Mouse (Mus musculus): ENCODE results near the gene Edem2.
"Not testable (repeated sequence)": the region's sequence is repeated elsewhere in the genome, so short reads cannot be mapped to it uniquely, and the experiment has no call there.

Edem2 gene

DNA sequence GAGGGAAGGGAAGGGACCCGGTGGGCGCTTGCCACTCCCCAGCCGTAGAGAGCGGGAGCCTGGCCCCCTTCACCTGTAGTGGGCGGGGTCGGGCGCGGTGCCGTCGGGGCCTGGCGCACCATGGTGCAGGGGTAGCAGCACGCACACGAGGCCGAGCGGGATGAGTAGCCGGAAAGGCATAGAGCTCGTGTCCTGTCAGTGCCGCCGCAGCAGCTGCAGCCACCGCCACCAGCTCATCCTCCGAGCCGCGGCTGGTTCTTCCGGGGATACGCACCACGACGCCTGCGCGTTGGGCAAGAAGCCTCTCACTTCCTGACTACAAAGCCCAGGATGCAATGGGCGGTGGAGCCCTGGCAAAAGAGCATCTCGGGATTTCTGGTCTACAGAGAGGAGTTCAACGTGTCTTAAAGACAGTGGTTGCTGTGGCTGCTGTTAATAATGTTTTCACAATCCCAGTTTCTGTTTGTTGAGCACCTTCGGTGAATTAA lies at the start of gene Edem2:
TSS of gene Edem2 (minus strand) at position 318 of the 488 bp plus-strand sequence.
- DNase-seq, result peak; percentile 97

DNA sequence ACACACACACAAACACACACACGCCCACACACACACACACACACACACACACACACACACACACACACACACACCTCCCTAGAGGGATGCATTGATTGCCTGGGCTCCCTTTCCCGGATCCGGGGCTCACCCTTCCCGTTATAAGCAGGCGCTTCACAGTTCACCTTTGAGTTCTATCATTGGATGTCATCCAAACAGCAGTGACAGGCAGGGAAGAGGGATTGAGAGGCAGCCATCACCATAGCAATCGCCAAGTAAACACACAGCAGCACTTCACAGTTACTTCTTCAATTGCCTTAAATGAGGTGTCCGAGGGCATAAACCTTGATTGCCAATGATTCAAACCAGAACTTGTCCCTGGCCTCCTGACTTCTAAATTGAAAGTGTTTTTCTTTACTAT lies 49.8 kb upstream of the Edem2 start:
- no peak for DNase-seq

DNA sequence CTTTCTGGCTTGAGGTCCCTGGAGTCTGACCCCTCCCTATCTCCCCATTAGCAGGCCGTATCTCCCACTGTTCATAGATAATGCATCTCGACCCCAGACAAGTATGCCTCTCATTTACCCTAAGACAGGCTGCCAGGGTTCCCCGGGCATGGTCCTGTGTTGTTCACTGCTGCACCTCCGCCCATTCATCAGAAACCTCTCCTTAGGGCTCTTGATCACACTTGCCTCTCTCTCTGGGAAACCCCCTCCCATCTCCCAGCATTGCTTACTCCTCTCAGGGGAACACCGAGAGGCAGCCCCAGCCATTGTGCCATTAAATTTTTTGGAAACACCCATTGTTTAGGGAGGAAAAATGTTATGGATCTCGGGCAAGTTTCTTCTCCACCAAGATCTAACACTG lies 48.7 kb upstream of the Edem2 start:
- DNase-seq, result no peak

DNA sequence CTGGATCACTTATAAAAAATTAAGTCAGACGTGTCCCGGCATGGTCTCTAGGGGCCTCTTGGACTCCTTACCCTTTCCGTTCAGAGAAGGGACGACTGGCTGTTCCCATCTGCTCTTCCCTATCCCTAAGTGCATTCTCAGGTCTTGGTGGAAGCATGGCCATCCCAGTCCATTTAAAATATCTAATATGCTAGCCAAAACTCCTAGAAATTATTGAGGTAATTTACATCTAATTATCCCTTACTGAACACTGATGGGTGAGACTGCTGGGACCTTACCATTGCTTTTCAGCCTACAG lies 48.4 kb upstream of the Edem2 start:
- no peak for DNase-seq

DNA sequence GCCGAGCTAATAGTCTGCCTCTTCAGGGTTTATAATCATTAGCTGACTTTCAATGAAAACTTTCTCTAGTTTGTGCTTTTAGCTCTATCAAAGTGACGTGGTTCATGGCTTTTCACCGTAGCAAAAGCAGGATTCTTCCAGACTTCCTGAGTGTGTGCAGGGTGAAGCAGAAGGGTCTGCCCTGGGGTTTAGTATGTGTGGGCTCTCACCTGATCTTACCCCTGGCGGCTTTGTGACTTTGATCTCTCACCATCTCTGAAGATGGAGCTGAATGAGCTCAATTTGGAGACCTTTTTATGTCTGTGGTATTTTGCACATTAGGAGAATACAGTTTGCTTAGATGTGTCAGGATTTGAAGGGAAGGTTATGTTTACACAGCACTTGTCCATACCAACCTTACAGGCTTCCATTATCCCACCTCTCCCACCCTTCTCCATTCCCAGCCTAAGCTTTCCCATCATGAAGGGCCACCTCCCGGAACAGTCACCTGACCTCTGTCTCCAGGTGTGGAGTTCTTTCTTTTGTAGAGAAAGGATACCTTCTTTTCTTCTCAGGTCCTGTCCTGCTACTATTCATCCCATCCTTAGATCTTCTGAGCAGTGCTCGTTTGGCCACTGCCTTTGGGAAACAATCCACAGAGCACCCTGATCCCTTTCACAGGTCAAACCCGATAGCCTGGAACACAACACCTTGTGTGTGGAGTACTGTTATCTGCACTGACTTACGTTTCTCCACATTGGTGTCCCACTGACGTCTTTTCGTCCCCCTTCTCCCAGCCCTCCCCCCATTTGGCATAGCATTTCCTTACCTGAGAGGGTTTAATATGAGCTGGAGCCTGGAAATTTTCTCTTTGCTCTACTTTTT lies 47.8 kb upstream of the Edem2 start:
- DNase-seq, result no peak

DNA sequence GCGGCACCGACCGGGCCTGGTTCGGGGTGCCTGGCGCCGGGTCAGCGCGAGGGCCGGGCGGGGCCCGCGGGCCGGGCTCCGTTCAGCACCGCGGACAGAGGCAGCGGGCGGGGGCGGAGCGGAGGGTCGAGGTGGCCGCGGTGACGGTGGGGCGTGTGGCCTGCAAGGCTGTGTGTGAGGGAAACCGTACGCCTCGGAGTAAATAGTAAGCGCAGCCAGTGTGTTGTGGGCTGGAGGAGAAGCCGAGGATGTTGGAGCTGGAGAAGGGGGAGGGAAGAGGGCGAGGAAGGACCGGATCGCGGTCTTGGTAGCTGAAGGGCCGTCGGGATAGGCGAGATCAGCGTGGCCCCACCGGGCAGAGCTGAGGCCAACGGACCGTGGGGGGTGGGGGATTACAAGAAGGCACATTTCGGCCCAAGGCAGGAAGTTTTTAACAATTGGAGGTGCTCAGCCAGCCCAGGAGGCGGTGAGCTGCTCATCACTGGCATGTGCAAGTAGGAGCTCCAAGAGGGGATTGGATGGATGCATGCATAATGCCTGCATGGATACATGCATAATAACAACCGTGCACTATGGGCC lies 46.5 kb upstream of the Edem2 start:
- DNase-seq, result peak; percentile 43

DNA sequence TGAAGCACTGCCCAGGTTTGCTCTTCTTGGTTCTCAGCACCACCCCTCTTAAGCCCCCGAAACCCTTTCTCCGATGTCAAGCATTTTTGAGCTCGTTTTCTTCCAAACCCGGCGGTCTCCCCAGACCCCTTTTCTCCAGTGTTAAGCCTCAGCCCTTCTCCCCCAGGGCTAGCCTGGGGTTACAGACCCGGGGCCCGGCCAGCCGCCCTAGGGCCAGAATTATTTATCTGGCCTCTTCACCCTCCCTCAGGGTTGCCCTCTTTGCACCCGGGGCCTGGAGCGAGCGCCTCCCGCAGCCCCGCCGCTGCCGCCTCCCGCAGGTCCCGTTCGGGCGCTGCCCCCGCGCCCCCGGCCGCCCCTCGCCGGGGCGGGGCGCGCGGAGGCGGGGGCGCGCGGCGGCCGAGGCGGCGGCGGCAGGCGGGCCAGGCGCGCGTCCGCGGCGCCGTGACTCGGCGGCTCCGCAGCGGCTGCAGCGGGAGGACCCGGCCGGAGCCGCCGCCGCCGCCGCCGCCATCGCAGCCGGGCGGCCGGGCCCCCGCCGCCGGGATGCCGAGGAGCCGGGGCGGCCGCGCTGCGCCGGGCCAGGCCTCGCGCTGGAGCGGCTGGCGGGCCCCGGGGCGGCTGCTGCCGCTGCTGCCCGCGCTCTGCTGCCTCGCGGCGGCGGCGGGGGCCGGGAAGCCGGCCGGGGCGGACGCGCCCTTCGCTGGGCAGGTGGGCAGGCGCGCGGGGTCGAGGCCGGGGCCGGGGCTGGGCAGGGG lies 45.8 kb upstream of the Edem2 start, which contains the start of gene Mmp24:
TSS of gene Mmp24 (plus strand) at position 416 of the 758 bp plus-strand sequence.
- DNase-seq, result no peak

DNA sequence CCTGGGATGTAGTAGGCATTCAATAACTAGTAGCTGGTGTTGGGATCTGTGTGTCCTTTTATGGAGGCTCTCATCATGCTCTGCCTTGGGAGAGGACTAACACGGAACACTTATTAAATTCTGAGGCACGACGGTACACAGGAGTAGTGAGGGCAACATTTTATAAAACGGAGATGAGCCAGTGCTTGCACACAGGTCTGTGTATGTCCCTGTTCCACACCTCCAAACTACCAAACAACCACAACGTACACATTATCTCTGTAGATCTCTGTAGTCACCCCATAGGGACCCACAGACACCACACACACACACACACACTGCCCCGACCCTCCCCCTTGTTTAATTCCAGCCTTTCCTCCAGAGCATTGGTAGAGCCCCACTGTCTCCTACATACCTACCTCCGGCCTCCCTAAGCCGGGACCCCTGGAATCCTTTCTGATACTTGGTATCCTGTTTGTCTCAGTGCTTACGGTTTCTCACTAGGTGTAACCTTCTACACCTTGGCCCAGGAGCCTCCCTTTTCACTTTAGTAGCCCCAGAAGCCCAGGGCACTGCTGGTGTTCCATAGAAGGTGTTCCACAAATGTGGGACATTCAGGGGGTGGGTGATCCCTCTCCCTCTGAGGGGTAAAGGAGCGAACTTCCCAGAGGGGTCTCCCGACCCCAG lies 45.1 kb upstream of the Edem2 start:
- DNase-seq, result no peak

DNA sequence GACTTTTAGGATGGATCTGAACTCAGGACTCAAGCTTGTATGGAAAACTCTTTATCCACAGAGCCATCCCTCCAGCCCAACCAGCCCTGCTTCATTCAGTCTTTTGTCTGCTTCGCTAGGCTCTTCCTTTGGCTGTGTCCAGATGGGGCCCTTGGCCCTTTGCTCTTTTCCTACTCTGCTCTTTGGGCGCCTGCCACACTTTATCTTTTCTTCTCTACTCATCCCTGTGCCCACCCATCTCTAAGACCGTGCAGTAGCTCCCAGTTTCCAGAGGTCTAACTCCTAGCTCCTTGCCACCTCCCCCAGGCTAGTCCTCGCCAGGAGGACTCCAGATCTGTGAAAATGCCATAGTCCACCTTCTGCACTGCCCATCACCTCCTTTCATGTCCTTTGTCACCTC lies 44.4 kb upstream of the Edem2 start:
- DNase-seq, result no peak

DNA sequence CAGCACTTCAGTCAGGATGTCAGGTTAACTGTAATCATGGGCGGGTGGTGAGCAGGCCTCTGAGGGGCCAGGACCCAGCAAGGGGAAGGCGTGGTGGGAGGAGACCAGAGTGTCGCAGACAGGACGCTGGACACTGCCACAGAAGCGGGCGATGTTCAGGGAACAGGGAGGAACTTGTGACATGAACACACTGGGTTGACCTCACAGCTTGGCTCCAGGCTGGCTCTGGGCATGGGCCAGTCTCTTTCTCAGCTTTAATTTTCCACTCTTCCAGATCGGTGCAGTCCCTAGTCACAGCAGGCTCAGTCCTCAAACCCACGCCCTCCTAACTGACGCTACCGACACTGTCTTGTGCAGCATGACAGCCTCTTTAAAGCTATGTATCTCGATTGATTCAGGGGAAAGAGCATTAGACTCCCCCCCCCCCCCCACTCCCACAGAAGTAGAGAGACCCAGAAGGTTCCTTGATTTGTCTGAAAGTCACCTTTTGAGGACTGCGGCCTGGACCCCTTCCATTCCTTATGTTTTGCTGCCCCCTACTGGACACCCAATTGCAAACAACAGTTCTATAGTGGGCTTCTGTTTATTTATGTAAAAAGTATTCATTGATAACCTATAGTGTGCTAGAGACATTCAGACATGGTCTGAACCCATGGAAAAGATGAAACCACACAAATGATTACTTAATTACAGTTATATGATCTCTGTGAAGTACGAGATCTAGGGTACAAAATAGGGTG lies 35.6 kb upstream of the Edem2 start:
- DNase-seq, result peak; percentile 82

DNA sequence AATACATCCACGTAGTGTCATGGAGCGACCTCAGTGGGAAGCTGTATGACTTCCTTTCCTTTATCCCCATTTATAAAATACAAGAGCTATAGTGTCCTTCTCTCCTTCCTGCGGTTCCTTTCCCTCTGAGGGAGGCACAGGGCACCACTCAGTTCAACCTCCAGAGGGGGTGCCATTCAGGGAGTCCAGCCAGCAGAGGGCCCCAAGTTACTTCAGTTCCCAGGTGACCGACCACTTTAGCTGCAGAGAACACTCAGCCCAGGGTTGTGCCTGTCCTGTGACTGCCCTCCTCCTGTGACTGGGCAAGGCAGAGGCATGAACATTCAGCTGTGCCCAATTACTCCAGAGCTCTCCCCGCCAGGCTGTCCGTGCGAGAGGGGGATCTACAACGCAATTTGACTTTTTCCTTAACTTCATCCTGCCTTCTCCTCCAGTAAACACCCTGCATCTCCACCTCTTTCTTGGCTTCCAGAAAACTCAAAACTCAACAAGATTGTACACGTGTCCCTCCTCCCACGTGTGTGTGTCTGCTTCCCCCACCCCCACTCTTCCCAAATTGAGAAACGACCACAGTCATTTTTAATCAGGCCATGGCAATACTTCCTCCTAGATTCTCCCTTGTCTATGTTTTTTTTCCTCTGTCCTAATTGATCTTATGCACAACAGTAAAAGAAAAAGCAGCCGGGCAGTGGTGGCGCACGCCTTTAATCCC lies 27.7 kb upstream of the Edem2 start:
- no peak for DNase-seq

DNA sequence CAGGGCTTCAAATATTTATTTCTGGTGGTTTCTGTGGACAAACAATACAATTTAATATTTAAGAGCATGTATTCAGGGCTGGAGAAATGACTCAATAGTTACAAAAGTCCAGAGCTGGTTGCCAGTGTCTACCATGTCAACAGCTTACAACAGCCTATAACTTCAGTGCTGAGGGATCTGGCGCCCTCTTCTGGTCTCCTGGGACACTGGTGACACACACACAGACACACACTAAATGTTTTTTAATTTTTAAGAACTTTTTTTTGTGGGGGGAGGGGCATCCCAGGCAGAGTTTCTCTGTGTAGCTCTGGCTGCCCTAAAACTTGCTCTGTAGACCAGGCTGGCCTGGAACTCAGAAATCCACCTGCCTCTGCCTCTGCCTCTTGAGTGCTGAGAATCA lies 26.5 kb upstream of the Edem2 start:
- DNase-seq, result peak; percentile 80

DNA sequence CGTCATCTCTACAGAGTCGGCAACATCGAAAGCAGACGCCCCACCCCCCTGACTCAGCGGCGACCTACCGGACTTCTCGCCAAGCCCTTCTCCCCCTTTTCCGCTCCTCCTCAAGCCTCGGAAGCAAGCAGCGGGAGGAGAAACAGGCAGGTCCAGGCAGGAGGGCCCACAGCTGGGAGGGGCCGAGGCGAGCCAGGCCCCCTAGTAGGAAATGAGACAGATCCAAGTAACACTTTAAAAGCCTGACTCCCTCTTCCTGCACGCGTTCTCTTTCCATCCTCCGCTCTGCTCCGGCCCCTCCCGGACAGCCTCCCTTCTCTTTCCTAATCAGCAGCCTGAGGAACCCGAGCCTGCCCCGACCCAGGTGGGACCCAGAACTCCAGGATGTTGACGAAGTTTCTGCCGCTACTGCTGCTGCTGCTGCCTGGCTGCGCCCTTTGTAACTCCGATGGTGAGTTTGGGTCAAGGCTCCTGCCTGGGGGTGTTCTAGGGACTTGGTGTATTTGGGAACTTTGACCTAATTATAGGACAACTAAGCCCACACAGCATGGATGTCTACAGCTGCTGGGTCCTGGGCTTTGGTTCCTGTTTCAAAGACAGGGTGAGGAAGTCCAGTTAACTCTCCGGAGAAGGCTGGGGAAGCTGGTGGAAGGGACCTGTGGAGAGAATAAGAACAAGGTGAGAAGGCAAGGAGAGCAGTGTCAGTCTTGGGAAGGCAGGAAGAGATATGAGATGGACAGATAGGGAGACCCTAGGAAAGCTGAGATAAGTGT lies 21.9 kb upstream of the Edem2 start, which contains the start of gene Procr:
TSS of gene Procr (plus strand) at position 104 of the 773 bp plus-strand sequence.
- peak; percentile 61 for DNase-seq

DNA sequence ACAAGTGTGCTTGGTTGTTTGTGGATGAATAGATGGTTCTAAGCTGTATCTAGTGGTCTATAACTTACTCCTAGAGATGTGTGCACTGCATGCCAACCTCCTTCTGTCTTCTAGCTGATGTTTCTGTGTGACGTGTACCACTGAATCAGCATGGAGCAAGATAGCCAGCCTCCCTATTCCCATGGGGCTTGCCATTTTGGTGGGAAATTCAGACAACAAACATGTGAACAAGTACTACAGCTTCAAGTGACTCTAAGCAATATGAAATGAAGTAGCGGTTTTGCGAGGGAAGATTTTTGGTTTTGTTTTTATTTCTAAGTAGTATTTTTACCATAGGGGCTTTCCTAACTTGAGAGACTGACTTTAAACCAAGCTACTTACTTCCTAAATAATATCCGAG lies 20.1 kb upstream of the Edem2 start:
- no peak for DNase-seq

DNA sequence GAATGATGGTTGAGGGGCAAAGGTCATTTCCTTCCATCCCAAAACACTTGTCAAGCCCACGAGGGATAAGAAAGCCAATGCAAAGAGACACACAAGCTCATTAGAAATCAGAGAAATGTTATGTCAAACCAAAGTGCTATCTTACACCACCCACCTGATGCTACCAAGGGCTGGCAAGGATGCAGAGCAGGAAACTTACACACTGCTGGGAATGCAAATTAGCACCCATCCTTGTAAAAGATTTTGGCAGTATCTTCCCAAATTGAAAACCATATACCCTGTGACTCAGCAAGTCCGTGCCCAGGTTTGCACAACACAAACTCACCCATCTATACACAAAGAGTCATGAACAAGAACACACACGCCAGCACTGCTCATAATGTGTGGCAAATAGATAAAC lies 16.2 kb upstream of the Edem2 start:
- no peak for DNase-seq

DNA sequence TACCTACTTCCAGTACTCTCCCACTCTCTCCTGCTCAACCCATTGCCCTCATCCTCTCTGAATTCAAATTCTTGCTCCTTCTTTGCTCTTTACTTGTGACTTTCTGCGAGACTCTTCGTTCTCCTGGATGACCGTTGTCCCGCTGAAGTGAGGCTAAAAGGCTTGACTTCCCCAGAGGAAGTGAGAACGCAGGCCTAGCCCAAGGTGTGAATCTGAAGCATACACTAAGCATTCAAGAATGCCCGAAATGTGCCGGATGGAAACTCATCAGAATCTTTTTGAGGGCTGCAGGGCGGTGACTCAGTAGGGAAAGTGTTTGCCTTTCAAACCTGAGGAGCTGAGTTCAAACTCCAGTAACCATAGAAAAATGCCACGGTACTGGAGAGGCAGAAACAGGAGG lies 14.1 kb upstream of the Edem2 start:
- DNase-seq, result no peak

DNA sequence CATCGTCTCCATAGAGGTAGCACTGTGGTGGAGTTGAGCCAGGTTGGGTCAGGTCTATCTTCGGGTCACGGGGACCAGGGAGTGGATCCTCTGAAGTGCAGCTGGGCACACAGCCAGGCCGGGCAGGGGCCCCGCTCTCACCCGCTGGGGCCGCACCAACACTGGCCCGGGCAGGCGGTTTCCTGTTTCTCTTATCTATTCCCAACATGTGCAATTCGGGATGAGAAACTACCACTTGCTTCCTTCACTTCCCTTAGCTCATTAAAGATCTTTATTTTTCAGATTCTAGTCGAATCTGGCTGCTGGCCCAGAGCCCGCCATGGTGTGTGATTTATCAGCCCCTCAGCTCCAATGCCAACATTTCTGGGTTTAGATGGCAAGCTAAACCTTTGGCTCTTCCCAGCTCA lies 13.7 kb upstream of the Edem2 start:
- peak; percentile 70 for DNase-seq

DNA sequence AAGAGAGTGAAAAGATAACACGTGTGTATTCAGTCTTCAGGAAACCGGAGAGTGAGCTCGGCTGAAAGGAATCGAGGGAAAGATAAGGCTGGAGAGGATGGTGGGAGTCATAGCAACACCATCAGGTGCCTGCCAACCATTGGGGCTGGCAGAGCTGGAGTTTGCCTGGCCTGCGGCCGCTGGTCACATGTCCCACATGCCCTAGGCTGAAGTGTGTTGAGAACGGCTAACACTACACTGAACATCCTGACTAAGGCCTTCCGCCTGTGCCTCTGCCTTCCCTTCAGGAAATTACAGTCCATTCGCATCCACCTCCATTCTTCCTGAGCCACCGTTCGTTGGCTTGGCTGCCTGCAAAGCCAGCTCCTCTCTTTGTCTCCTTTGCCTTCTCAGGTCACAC lies 12.9 kb upstream of the Edem2 start:
- no peak for DNase-seq

DNA sequence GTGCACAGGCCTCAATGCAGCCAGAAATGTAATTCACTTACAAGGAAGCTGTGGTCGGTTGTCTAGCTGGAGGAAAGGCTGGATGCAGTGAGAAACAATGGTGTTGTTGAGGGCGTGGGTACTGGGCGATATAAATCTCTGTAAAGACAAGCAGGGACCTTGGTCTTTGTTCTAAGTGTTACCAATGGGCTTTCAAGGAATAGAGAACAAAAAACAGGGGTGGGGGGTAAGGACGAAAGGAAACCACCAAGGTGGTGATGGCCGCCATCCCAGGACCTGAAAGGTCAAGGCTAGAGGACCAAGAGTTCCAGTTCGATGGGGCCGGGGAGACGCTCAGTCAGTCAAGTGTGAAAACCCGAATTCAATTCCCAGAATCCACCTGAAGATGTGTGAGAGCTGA lies 8.5 kb upstream of the Edem2 start:
- DNase-seq, result no peak

DNA sequence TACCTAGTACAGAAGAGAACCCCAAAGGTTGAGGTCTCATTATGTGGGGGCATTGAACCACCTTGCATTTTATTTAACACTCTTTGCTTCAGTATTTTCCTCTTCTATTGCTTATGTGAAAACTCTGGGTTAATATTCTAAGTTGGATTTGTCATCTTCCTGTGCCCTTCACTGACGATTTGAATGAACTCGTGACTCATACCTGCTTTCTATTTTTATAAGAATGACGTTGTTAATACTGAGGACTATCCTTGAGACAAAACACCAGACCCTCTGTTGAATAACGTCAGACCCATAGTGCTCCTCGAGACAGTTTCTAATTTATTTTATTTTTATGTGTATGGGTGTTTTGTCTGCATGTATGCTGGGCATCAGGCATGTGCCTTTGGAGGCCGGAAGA lies 7.7 kb upstream of the Edem2 start:
- no peak for DNase-seq

DNA sequence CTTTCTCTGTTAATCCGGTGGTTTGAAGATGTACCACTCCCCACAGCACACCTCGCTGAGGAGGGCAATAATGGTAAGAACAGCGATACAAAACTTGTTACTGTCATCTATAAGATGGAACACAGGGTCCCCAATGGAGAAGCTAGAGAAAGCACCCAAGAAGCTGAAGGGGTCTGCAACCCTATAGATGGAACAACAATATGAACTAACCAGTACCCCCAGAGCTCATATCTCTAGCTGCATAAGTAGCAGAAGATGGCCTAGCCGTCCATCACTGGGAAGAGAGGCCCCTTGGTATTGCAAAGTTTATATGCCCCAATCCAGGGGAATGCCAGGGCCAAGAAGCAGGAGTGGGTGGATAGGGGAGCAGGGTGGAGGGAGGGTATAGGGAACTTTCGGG lies 6.5 kb upstream of the Edem2 start, which contains the start of gene Gm17581:
TSS of gene Gm17581 (minus strand) at position 101 of the 400 bp plus-strand sequence.
- not testable (repeated sequence) for DNase-seq
